10 mouse cellular contexts compared by ENCODE assay signal in the genomic region with DNA sequence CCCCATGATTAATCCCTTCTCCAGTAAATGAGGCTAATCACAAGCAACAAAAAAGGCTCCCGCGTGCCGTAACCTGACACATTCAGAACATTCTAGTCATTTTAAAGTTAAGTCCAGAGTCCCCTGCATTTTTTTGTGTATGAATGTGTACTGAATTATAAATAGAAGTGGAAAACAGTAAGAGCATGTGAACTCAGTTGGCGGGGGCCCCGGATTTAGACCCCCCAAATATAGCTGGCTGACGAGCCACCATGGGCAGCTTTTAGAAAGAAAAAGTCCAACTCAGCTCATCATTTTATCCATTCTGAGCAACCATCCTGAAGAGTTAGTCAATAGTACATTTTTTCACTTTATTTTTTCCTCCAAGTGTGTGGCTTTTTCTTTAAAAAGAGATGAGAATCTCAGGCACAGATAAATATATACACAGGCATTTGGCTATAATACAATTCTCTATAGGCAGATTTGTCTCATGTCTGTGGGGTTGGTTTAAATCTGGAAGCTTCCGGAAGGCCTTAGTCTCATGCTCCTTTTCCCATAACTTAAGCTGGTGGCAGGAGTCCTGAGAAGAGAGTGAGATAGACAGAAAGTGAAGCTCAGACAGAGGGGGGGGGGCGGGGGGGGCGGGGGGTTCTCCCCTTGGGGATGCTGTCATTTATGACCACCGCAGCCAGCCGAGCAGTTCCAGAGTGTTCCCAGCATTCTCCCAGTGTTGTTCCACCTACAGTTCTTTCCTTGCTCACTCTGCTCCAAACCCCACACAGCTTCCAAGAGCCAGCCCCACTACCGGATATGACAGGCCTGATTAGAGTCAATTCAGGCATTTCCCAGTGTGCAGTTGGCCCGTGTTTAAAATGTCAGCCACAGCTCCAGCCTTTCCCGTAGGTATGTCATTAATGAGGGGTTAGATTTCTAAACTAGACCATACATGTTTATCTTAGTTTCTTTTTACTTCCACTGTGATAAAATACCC. TPM values are rescaled to one million over a fixed set of nuclear protein-coding genes. Genes with fewer than 3 reads are reported as not detected.
A peak's percentile ranks its signal among the peaks of the same experiment; 100 is the strongest.
DNase-seq lines count a peak whose midpoint lies in the region; ATAC-seq lines count a peak whose summit lies in the region.
"Had no signal": no experiment of that assay in that cellular context is flagged by ENCODE, and none has a peak within 500 bp of the region (broad histone marks: within the 10 kb centered on the region; RNA-seq: fewer than 3 reads in every experiment).

No protein-coding gene starts in this region.

- ATAC-seq in midbrain, embryonic 15.5 days (replicated peaks) = peak; percentile 76; the same call in 1 of the 2 replicates
- no peak for ATAC-seq in midbrain, embryonic 13.5 days
- ATAC-seq in stomach, embryonic 15.5 days (ENCODE audit: insufficient read depth, low FRiP score, low read depth) = no peak
- ATAC-seq: intestine, postnatal 0 days had no signal

- no peaks in the 10 kb centered on the region for H3K27me3 ChIP-seq in midbrain, embryonic 15.5 days (replicated peaks)
- H3K27me3 ChIP-seq in midbrain, embryonic 13.5 days = no peaks in the 10 kb centered on the region
- no peaks in the 10 kb centered on the region for H3K27me3 ChIP-seq in stomach, embryonic 15.5 days (replicated peaks)

- no peaks in the 10 kb centered on the region for H3K9me3 ChIP-seq in midbrain, embryonic 15.5 days
- no peaks in the 10 kb centered on the region for H3K9me3 ChIP-seq in midbrain, embryonic 13.5 days
- no peaks in the 10 kb centered on the region for H3K9me3 ChIP-seq in stomach, embryonic 15.5 days
- H3K9me3 ChIP-seq: midbrain, embryonic 10.5 days had no signal

- no peaks in the 10 kb centered on the region; the same call in 1 of the 2 replicates for H3K4me1 ChIP-seq in midbrain, embryonic 15.5 days
- H3K4me1 ChIP-seq in midbrain, embryonic 13.5 days (replicated peaks) = no peaks in the 10 kb centered on the region
- 0 out of 2 replicates have a peak, but pooled peaks cover 10% of the 10 kb centered on the region for H3K4me1 ChIP-seq in stomach, embryonic 15.5 days

- H3K36me3 ChIP-seq in midbrain, embryonic 15.5 days (replicated peaks) = no peaks in the 10 kb centered on the region
- H3K36me3 ChIP-seq in midbrain, embryonic 13.5 days = no peaks in the 10 kb centered on the region
- no peaks in the 10 kb centered on the region for H3K36me3 ChIP-seq in stomach, embryonic 15.5 days
- H3K36me3 ChIP-seq: midbrain, embryonic 10.5 days had no signal

- WGBS in midbrain, embryonic 15.5 days = 63% methylated on average over 14 of the region's 14 CpGs
- 69% methylated on average over 14 of the region's 14 CpGs for WGBS in midbrain, embryonic 13.5 days
- 36% methylated on average over 14 of the region's 14 CpGs for WGBS in stomach, embryonic 15.5 days

- H3K4me2 ChIP-seq in midbrain, embryonic 15.5 days = no peak overlapping the region
- no peak overlapping the region for H3K4me2 ChIP-seq in midbrain, embryonic 13.5 days (replicated peaks)
- no peak overlapping the region for H3K4me2 ChIP-seq in stomach, embryonic 15.5 days

- no peak overlapping the region for H3K27ac ChIP-seq in midbrain, embryonic 15.5 days
- no peak overlapping the region for H3K27ac ChIP-seq in midbrain, embryonic 13.5 days
- peak overlapping the region; percentile 54; the same call in 1 of the 2 replicates for H3K27ac ChIP-seq in stomach, embryonic 15.5 days

- peak; percentile 66 to 67 for DNase-seq in cerebellum, postnatal 10 days
- DNase-seq in cerebellum, postnatal 4 days (ENCODE audit: low spot score in 2 of 2) = no peak
- peak; percentile 60 for DNase-seq in heart, postnatal 4 days
- no peak for DNase-seq in adrenal gland, adult 18-20 months (ENCODE audit: low spot score in 2 of 2)
- no peak for DNase-seq in thymus, adult 18-20 months

- H3K9ac ChIP-seq in midbrain, embryonic 15.5 days = no peak overlapping the region
- no peak overlapping the region for H3K9ac ChIP-seq in midbrain, embryonic 13.5 days (replicated peaks)
- no peak overlapping the region for H3K9ac ChIP-seq in stomach, embryonic 15.5 days

- no peak overlapping the region for H3K4me3 ChIP-seq in midbrain, embryonic 15.5 days
- H3K4me3 ChIP-seq in midbrain, embryonic 13.5 days (replicated peaks) = no peak overlapping the region
- no peak overlapping the region for H3K4me3 ChIP-seq in stomach, embryonic 15.5 days (replicated peaks)
- H3K4me3 ChIP-seq: midbrain, embryonic 10.5 days had no signal

RNA-seq across cellular contexts. Expression of a gene that starts 34.1 kb away (rescaled TPM):
- 29.8 and 30.1 TPM in 2 replicates for polyA plus RNA-seq in midbrain, embryonic 15.5 days (2015; fragmentation: Nextera tagmentation; extraction: Ambion mirVana)
- polyA plus RNA-seq in midbrain, embryonic 13.5 days (2015; fragmentation: Nextera tagmentation; extraction: Ambion mirVana) = 46.7 and 49.5 TPM in 2 replicates
- total RNA-seq in heart, postnatal 4 days (2021) = 10 to 100 TPM; 51.1 to 53.6 TPM
- 38.6 and 39.3 TPM in 2 replicates for polyA plus RNA-seq in stomach, embryonic 15.5 days (2015; fragmentation: Nextera tagmentation; extraction: Ambion mirVana)
- 10 to 100 TPM; 39.5 to 41.5 TPM for total RNA-seq in adrenal gland, adult 18-20 months (2021)

RNA-seq across cellular contexts. Expression of a gene that starts 44.2 kb away (rescaled TPM):
- polyA plus RNA-seq in midbrain, embryonic 15.5 days (2015; fragmentation: Nextera tagmentation; extraction: Ambion mirVana) = 1.4 and 1.7 TPM in 2 replicates
- 2.7 and 3.1 TPM in 2 replicates for polyA plus RNA-seq in midbrain, embryonic 13.5 days (2015; fragmentation: Nextera tagmentation; extraction: Ambion mirVana)
- total RNA-seq in heart, postnatal 4 days (2021) = under 1 TPM; 0.10 to 0.54 TPM
- polyA plus RNA-seq in stomach, embryonic 15.5 days (2015; fragmentation: Nextera tagmentation; extraction: Ambion mirVana) = 2.2 and 2.5 TPM in 2 replicates
- total RNA-seq in adrenal gland, adult 18-20 months (2021) = 10 to 100 TPM; 43.7 to 54.7 TPM

RNA-seq across cellular contexts. Expression of a gene that starts 49.8 kb away (rescaled TPM):
- polyA plus RNA-seq in midbrain, embryonic 15.5 days (2015; fragmentation: Nextera tagmentation; extraction: Ambion mirVana) = 14.9 and 15.6 TPM in 2 replicates
- 14.4 and 15.7 TPM in 2 replicates for polyA plus RNA-seq in midbrain, embryonic 13.5 days (2015; fragmentation: Nextera tagmentation; extraction: Ambion mirVana)
- total RNA-seq in heart, postnatal 4 days (2021) = 10 to 100 TPM; 93.4 to 98.4 TPM
- 20.5 and 21.7 TPM in 2 replicates for polyA plus RNA-seq in stomach, embryonic 15.5 days (2015; fragmentation: Nextera tagmentation; extraction: Ambion mirVana)
- 10 to 100 TPM; 71.8 to 77.7 TPM for total RNA-seq in adrenal gland, adult 18-20 months (2021)

Comparison
In these comparisons a context has a peak if more than half of its experiments do, and no peak if none do; other contexts are left out.
1. DNase-seq: peak in cerebellum, postnatal 10 days (2 of 2) and heart, postnatal 4 days (single experiment); none in cerebellum, postnatal 4 days (0 of 2), adrenal gland, adult 18-20 months (0 of 2) and thymus, adult 18-20 months (0 of 2).